Comparison of ENCODE assay signal across 10 mouse cellular contexts in the genomic region with DNA sequence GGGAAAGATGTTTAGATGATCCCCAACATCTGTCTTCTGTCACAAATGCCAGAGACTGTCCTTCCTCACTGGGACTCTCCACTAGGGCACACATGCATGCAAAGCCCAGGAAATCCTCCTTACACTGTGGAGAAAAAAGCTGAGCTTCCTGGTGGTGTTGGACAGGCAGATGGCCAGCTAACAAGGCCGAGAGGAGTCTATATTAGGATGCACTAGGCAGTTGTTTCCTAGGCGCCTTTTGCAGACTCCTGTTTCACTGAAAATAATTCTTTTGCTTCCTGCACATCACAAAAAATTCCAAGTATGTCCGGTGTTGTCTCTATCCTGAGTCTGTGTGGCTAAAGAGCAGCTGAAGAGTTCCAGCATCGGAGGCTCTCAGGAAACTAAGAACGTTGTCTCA. TPM values are rescaled to one million over a fixed set of nuclear protein-coding genes. Genes with fewer than 3 reads are reported as not detected.
DNase-seq lines count a peak whose midpoint lies in the region; ATAC-seq and TF ChIP-seq lines count a peak whose summit lies in the region.
"Had no signal": no experiment of that assay in that cellular context is flagged by ENCODE, and none has a peak within 500 bp of the region (broad histone marks: within the 10 kb centered on the region; RNA-seq: fewer than 3 reads in every experiment).

No protein-coding gene starts in this region.

- peak overlapping the region; percentile 44; the same call in 1 of the 2 replicates for H3K27ac ChIP-seq in forebrain, embryonic 14.5 days (ENCODE audit: low read depth, low read length)
- no peak overlapping the region for H3K27ac ChIP-seq in forebrain, embryonic 13.5 days
- 0 out of 2 replicates have a peak overlapping the region, but pooled peaks have one; percentile 13 for H3K27ac ChIP-seq in neural tube, embryonic 13.5 days (replicated peaks)
- no peak overlapping the region for H3K27ac ChIP-seq in neural tube, embryonic 15.5 days (replicated peaks)
- peak overlapping the region; percentile 72 for H3K27ac ChIP-seq in kidney, adult 2 months (ENCODE audit: insufficient read depth, low read depth, low read length)
- H3K27ac ChIP-seq in stomach, postnatal 0 days (replicated peaks): peak overlapping the region; percentile 74
- H3K27ac ChIP-seq in liver, postnatal 0 days (ENCODE audit: low read depth): no peak overlapping the region

- no peak for TF ChIP-seq POLR2A in kidney, adult 2 months (IDR thresholded peaks at IDR 0.05; ENCODE audit: low read depth, low read length)

- no peak overlapping the region for H3K9ac ChIP-seq in forebrain, embryonic 14.5 days (ENCODE audit: low read length)
- H3K9ac ChIP-seq in forebrain, embryonic 13.5 days: no peak overlapping the region
- no peak overlapping the region for H3K9ac ChIP-seq in neural tube, embryonic 13.5 days
- no peak overlapping the region for H3K9ac ChIP-seq in neural tube, embryonic 15.5 days (replicated peaks)
- no peak overlapping the region for H3K9ac ChIP-seq in stomach, postnatal 0 days (ENCODE audit: low read length)
- no peak overlapping the region for H3K9ac ChIP-seq in liver, postnatal 0 days (replicated peaks)
- H3K9ac ChIP-seq: lung, embryonic 15.5 days had no signal

- H3K4me3 ChIP-seq in forebrain, embryonic 14.5 days (ENCODE audit: low read depth, low read length): no peak overlapping the region
- H3K4me3 ChIP-seq in forebrain, embryonic 13.5 days: no peak overlapping the region
- no peak overlapping the region for H3K4me3 ChIP-seq in neural tube, embryonic 13.5 days
- H3K4me3 ChIP-seq in neural tube, embryonic 15.5 days (replicated peaks): no peak overlapping the region
- no peak overlapping the region for H3K4me3 ChIP-seq in kidney, adult 2 months (ENCODE audit: insufficient read depth, low read depth, low read length)
- no peak overlapping the region for H3K4me3 ChIP-seq in stomach, postnatal 0 days (ENCODE audit: low read depth, low read length)
- no peak overlapping the region for H3K4me3 ChIP-seq in liver, postnatal 0 days (ENCODE audit: low read depth, low read length)
- H3K4me3 ChIP-seq: lung, embryonic 15.5 days had no signal

- WGBS in forebrain, embryonic 14.5 days: 86% methylated on average over 5 of the region's 5 CpGs
- 81% methylated on average over 5 of the region's 5 CpGs for WGBS in forebrain, embryonic 13.5 days
- 77% methylated on average over 5 of the region's 5 CpGs for WGBS in neural tube, embryonic 13.5 days
- WGBS in neural tube, embryonic 15.5 days: 82% methylated on average over 5 of the region's 5 CpGs
- WGBS in kidney, adult 2 months: 40% methylated on average over 5 of the region's 5 CpGs
- 32% methylated on average over 5 of the region's 5 CpGs for WGBS in stomach, postnatal 0 days
- WGBS in liver, postnatal 0 days (ENCODE audit: insufficient replicate concordance): 63% methylated on average over 5 of the region's 5 CpGs

- 0 out of 2 replicates have a peak, but pooled peaks cover 2% of the 10 kb centered on the region for H3K36me3 ChIP-seq in forebrain, embryonic 14.5 days (ENCODE audit: control insufficient read depth, insufficient read depth, low read length)
- H3K36me3 ChIP-seq in forebrain, embryonic 13.5 days (ENCODE audit: poor library complexity, severe bottlenecking): 0 out of 2 replicates have a peak, but pooled peaks cover 2% of the 10 kb centered on the region
- no peaks in the 10 kb centered on the region for H3K36me3 ChIP-seq in neural tube, embryonic 13.5 days
- H3K36me3 ChIP-seq in neural tube, embryonic 15.5 days: no peaks in the 10 kb centered on the region
- H3K36me3 ChIP-seq in kidney, adult 2 months (ENCODE audit: control insufficient read depth, insufficient read depth, low read length): no peaks in the 10 kb centered on the region
- H3K36me3 ChIP-seq in stomach, postnatal 0 days (ENCODE audit: control insufficient read depth, insufficient read depth, low read length): no peaks in the 10 kb centered on the region
- no peaks in the 10 kb centered on the region for H3K36me3 ChIP-seq in liver, postnatal 0 days (replicated peaks; ENCODE audit: insufficient read depth, low read length)
- H3K36me3 ChIP-seq: lung, embryonic 15.5 days had no signal

- H3K27me3 ChIP-seq in forebrain, embryonic 14.5 days (replicated peaks; ENCODE audit: control insufficient read depth, insufficient read depth, low read length): no peaks in the 10 kb centered on the region
- no peaks in the 10 kb centered on the region for H3K27me3 ChIP-seq in forebrain, embryonic 13.5 days
- no peaks in the 10 kb centered on the region for H3K27me3 ChIP-seq in neural tube, embryonic 13.5 days
- no peaks in the 10 kb centered on the region for H3K27me3 ChIP-seq in neural tube, embryonic 15.5 days (replicated peaks)
- no peaks in the 10 kb centered on the region for H3K27me3 ChIP-seq in kidney, adult 2 months (replicated peaks; ENCODE audit: control insufficient read depth, insufficient read depth, low read length)
- H3K27me3 ChIP-seq in stomach, postnatal 0 days (ENCODE audit: control insufficient read depth, insufficient read depth, low read length): no peaks in the 10 kb centered on the region
- no peaks in the 10 kb centered on the region for H3K27me3 ChIP-seq in liver, postnatal 0 days (ENCODE audit: insufficient read depth, low read length)
- H3K27me3 ChIP-seq: lung, embryonic 15.5 days had no signal

- ATAC-seq in forebrain, embryonic 14.5 days: no peak
- ATAC-seq in forebrain, embryonic 13.5 days: no peak
- no peak for ATAC-seq in neural tube, embryonic 13.5 days (ENCODE audit: low read depth)
- no peak for ATAC-seq in neural tube, embryonic 15.5 days (ENCODE audit: low FRiP score)
- peak; percentile 35; the same call in 1 of the 2 replicates for ATAC-seq in stomach, postnatal 0 days (ENCODE audit: low FRiP score, low TSS enrichment)
- ATAC-seq in liver, postnatal 0 days: no peak

- H3K4me2 ChIP-seq in forebrain, embryonic 14.5 days (ENCODE audit: low read length): no peak overlapping the region
- no peak overlapping the region for H3K4me2 ChIP-seq in forebrain, embryonic 13.5 days
- no peak overlapping the region for H3K4me2 ChIP-seq in neural tube, embryonic 13.5 days
- H3K4me2 ChIP-seq in neural tube, embryonic 15.5 days: no peak overlapping the region
- no peak overlapping the region for H3K4me2 ChIP-seq in stomach, postnatal 0 days (replicated peaks; ENCODE audit: low read depth)
- H3K4me2 ChIP-seq in liver, postnatal 0 days (ENCODE audit: low read depth, low read length): no peak overlapping the region
- H3K4me2 ChIP-seq: lung, embryonic 15.5 days had no signal

- no peak for TF ChIP-seq CTCF in kidney, adult 2 months (conservative IDR thresholded peaks at IDR 0.05; ENCODE audit: insufficient read depth, insufficient read length, low read depth, low read length)
- peak; percentile 32 for TF ChIP-seq CTCF in stomach, postnatal 0 days (IDR thresholded peaks at IDR 0.05; ENCODE audit: low read depth)
- TF ChIP-seq CTCF in liver, postnatal 0 days (IDR thresholded peaks at IDR 0.05; ENCODE audit: low read depth): no peak

- no peak for DNase-seq in forebrain, embryonic 14.5 days (ENCODE audit: low spot score)
- DNase-seq in kidney, adult 2 months: peak; percentile 72
- no peak for DNase-seq in stomach, postnatal 0 days (ENCODE audit: low spot score)
- no peak for DNase-seq in left cerebral cortex, adult 11 months (ENCODE audit: low spot score)
- DNase-seq in liver, postnatal 0 days: no peak
- DNase-seq: cerebellum, postnatal 10 days had no signal

- TF ChIP-seq EP300 in stomach, postnatal 0 days (optimal IDR thresholded peaks at IDR 0.05): no peak
- no peak for TF ChIP-seq EP300 in liver, postnatal 0 days (IDR thresholded peaks at IDR 0.05; ENCODE audit: low read depth)

- H3K4me1 ChIP-seq in forebrain, embryonic 14.5 days (ENCODE audit: control insufficient read depth, insufficient read depth, low read length): peaks cover 9% of the 10 kb centered on the region; the same call in 1 of the 2 replicates
- H3K4me1 ChIP-seq in forebrain, embryonic 13.5 days: peaks cover 26% of the 10 kb centered on the region
- peaks cover 56% of the 10 kb centered on the region for H3K4me1 ChIP-seq in neural tube, embryonic 13.5 days (replicated peaks)
- H3K4me1 ChIP-seq in neural tube, embryonic 15.5 days: peaks cover 27% of the 10 kb centered on the region
- H3K4me1 ChIP-seq in kidney, adult 2 months (ENCODE audit: control insufficient read depth, insufficient read depth, low read length): peaks cover 26% of the 10 kb centered on the region
- H3K4me1 ChIP-seq in stomach, postnatal 0 days (replicated peaks; ENCODE audit: control insufficient read depth, insufficient read depth): no peaks in the 10 kb centered on the region
- H3K4me1 ChIP-seq in liver, postnatal 0 days (ENCODE audit: insufficient read depth): peaks cover 8% of the 10 kb centered on the region

- H3K9me3 ChIP-seq in forebrain, embryonic 14.5 days (replicated peaks; ENCODE audit: control insufficient read depth, low read length): no peaks in the 10 kb centered on the region
- no peaks in the 10 kb centered on the region for H3K9me3 ChIP-seq in forebrain, embryonic 13.5 days (replicated peaks)
- H3K9me3 ChIP-seq in neural tube, embryonic 13.5 days: no peaks in the 10 kb centered on the region
- H3K9me3 ChIP-seq in neural tube, embryonic 15.5 days (replicated peaks): no peaks in the 10 kb centered on the region
- H3K9me3 ChIP-seq in stomach, postnatal 0 days (ENCODE audit: control insufficient read depth, low read length): no peaks in the 10 kb centered on the region
- no peaks in the 10 kb centered on the region for H3K9me3 ChIP-seq in liver, postnatal 0 days (ENCODE audit: low read length)
- H3K9me3 ChIP-seq: lung, embryonic 15.5 days had no signal

RNA-seq across cellular contexts. Expression of gene Uchl4, which starts 3.8 kb away (rescaled TPM):
- 1.7 and 2.2 TPM in 2 replicates for polyA plus RNA-seq in forebrain, embryonic 14.5 days (2014; fragmentation: Nextera tagmentation; extraction: Ambion mirVana)
- polyA plus RNA-seq in forebrain, embryonic 13.5 days (2015; fragmentation: Nextera tagmentation; extraction: Ambion mirVana): 2.4 and 2.8 TPM in 2 replicates
- 2.1 and 2.9 TPM in 2 replicates for polyA plus RNA-seq in neural tube, embryonic 13.5 days (2015; fragmentation: Nextera tagmentation; extraction: Ambion mirVana)
- polyA plus RNA-seq in neural tube, embryonic 15.5 days (2015; fragmentation: Nextera tagmentation; extraction: Ambion mirVana): 2.3 and 3.2 TPM in 2 replicates
- 0.11 and 0.15 TPM in 2 replicates for polyA plus RNA-seq in kidney, adult 2 months (2012; rRNA removed)
- 2.0 and 2.2 TPM in 2 replicates for polyA plus RNA-seq in stomach, postnatal 0 days (2015; fragmentation: Nextera tagmentation; extraction: Ambion mirVana)
- polyA plus RNA-seq in liver, postnatal 0 days (2015; fragmentation: Nextera tagmentation; extraction: Ambion mirVana): 0.61 and 0.84 TPM in 2 replicates

RNA-seq across cellular contexts. Expression of gene Map2k1, which starts 22.3 kb away (rescaled TPM):
- 42.2 and 50.7 TPM in 2 replicates for polyA plus RNA-seq in forebrain, embryonic 14.5 days (2014; fragmentation: Nextera tagmentation; extraction: Ambion mirVana)
- polyA plus RNA-seq in forebrain, embryonic 13.5 days (2015; fragmentation: Nextera tagmentation; extraction: Ambion mirVana): 40.3 and 42.6 TPM in 2 replicates
- polyA plus RNA-seq in neural tube, embryonic 13.5 days (2015; fragmentation: Nextera tagmentation; extraction: Ambion mirVana): 54.1 and 61.0 TPM in 2 replicates
- polyA plus RNA-seq in neural tube, embryonic 15.5 days (2015; fragmentation: Nextera tagmentation; extraction: Ambion mirVana): 71.0 and 80.1 TPM in 2 replicates
- polyA plus RNA-seq in kidney, adult 2 months (2012; rRNA removed): 40.8 and 46.3 TPM in 2 replicates
- polyA plus RNA-seq in stomach, postnatal 0 days (2015; fragmentation: Nextera tagmentation; extraction: Ambion mirVana): 84.1 and 85.0 TPM in 2 replicates
- polyA plus RNA-seq in liver, postnatal 0 days (2015; fragmentation: Nextera tagmentation; extraction: Ambion mirVana): 27.5 and 28.9 TPM in 2 replicates

RNA-seq across cellular contexts. Expression of gene Tipin, which starts 50.2 kb away (rescaled TPM):
- 154 and 174 TPM in 2 replicates for polyA plus RNA-seq in forebrain, embryonic 14.5 days (2014; fragmentation: Nextera tagmentation; extraction: Ambion mirVana)
- 243 and 245 TPM in 2 replicates for polyA plus RNA-seq in forebrain, embryonic 13.5 days (2015; fragmentation: Nextera tagmentation; extraction: Ambion mirVana)
- polyA plus RNA-seq in neural tube, embryonic 13.5 days (2015; fragmentation: Nextera tagmentation; extraction: Ambion mirVana): 78.9 and 80.5 TPM in 2 replicates
- polyA plus RNA-seq in neural tube, embryonic 15.5 days (2015; fragmentation: Nextera tagmentation; extraction: Ambion mirVana): 65.7 and 96.3 TPM in 2 replicates
- polyA plus RNA-seq in kidney, adult 2 months (2012; rRNA removed): 3.2 and 5.5 TPM in 2 replicates
- 81.1 and 85.7 TPM in 2 replicates for polyA plus RNA-seq in stomach, postnatal 0 days (2015; fragmentation: Nextera tagmentation; extraction: Ambion mirVana)
- 104 and 109 TPM in 2 replicates for polyA plus RNA-seq in liver, postnatal 0 days (2015; fragmentation: Nextera tagmentation; extraction: Ambion mirVana)

RNA-seq across cellular contexts. Expression of gene Snapc5, which starts 52.1 kb away (rescaled TPM):
- 21.3 and 24.3 TPM in 2 replicates for polyA plus RNA-seq in forebrain, embryonic 14.5 days (2014; fragmentation: Nextera tagmentation; extraction: Ambion mirVana)
- 42.2 and 45.9 TPM in 2 replicates for polyA plus RNA-seq in forebrain, embryonic 13.5 days (2015; fragmentation: Nextera tagmentation; extraction: Ambion mirVana)
- 38.4 and 43.0 TPM in 2 replicates for polyA plus RNA-seq in neural tube, embryonic 13.5 days (2015; fragmentation: Nextera tagmentation; extraction: Ambion mirVana)
- 34.9 and 37.1 TPM in 2 replicates for polyA plus RNA-seq in neural tube, embryonic 15.5 days (2015; fragmentation: Nextera tagmentation; extraction: Ambion mirVana)
- polyA plus RNA-seq in kidney, adult 2 months (2012; rRNA removed): 15.8 and 24.9 TPM in 2 replicates
- 31.8 and 34.4 TPM in 2 replicates for polyA plus RNA-seq in stomach, postnatal 0 days (2015; fragmentation: Nextera tagmentation; extraction: Ambion mirVana)
- 12.7 and 14.8 TPM in 2 replicates for polyA plus RNA-seq in liver, postnatal 0 days (2015; fragmentation: Nextera tagmentation; extraction: Ambion mirVana)

RNA-seq across cellular contexts. Expression of gene Rpl4, which starts 58.0 kb away (rescaled TPM):
- 868 and 950 TPM in 2 replicates for polyA plus RNA-seq in forebrain, embryonic 14.5 days (2014; fragmentation: Nextera tagmentation; extraction: Ambion mirVana)
- polyA plus RNA-seq in forebrain, embryonic 13.5 days (2015; fragmentation: Nextera tagmentation; extraction: Ambion mirVana): 801 and 817 TPM in 2 replicates
- polyA plus RNA-seq in neural tube, embryonic 13.5 days (2015; fragmentation: Nextera tagmentation; extraction: Ambion mirVana): 668 and 699 TPM in 2 replicates
- 564 and 746 TPM in 2 replicates for polyA plus RNA-seq in neural tube, embryonic 15.5 days (2015; fragmentation: Nextera tagmentation; extraction: Ambion mirVana)
- polyA plus RNA-seq in kidney, adult 2 months (2012; rRNA removed): 373 and 421 TPM in 2 replicates
- 902 and 907 TPM in 2 replicates for polyA plus RNA-seq in stomach, postnatal 0 days (2015; fragmentation: Nextera tagmentation; extraction: Ambion mirVana)
- 600 and 612 TPM in 2 replicates for polyA plus RNA-seq in liver, postnatal 0 days (2015; fragmentation: Nextera tagmentation; extraction: Ambion mirVana)

Comparison
In these comparisons a context has a peak if more than half of its experiments do, and no peak if none do; other contexts are left out.
1. H3K27ac ChIP-seq: peak in forebrain, embryonic 14.5 days (single experiment), neural tube, embryonic 13.5 days (single experiment), kidney, adult 2 months (single experiment) and stomach, postnatal 0 days (single experiment); none in forebrain, embryonic 13.5 days (single experiment), neural tube, embryonic 15.5 days (single experiment) and liver, postnatal 0 days (single experiment).
2. RNA of gene Tipin, which starts 50.2 kb away (polyA plus RNA-seq): 243 to 245 TPM in forebrain, embryonic 13.5 days, 154 to 174 TPM in forebrain, embryonic 14.5 days, 104 to 109 TPM in liver, postnatal 0 days, 81.1 to 85.7 TPM in stomach, postnatal 0 days, 78.9 to 80.5 TPM in neural tube, embryonic 13.5 days and 65.7 to 96.3 TPM in neural tube, embryonic 15.5 days; 3.2 to 5.5 TPM in kidney, adult 2 months; every median in the first group is over 10 times any median in the second.